Mouse (Mus musculus) thymus, adult 2 months (tissue): ENCODE results near the gene Nipal3.

Experiments used
- CTCF ChIP-seq: fragments of 200-500 bp; IDR thresholded peaks from 2 replicates; pipeline ENCODE4 v1.5.1; 2012; ENCODE audit warnings: mild to moderate bottlenecking, control low read depth, low read length, moderate library complexity, borderline replicate concordance; ENCODE audit not compliant: control insufficient read depth, poor library complexity, insufficient read depth; ENCODE audit errors: extremely low read depth
- POLR2A ChIP-seq: fragments of 200-500 bp; IDR thresholded peaks from 2 replicates; pipeline ENCODE4 v1.6.1; 2012; ENCODE audit warnings: mild to moderate bottlenecking, low read length, control low read depth, moderate library complexity; ENCODE audit not compliant: control insufficient read depth, poor library complexity, insufficient read depth; ENCODE audit errors: extremely low read depth

GRCm38 (mm10) chr4:135451360-135452015 is 43.4 kb downstream of the Nipal3 start:
- no peak for TF ChIP-seq CTCF
- TF ChIP-seq POLR2A: no peak
